Mouse (Mus musculus) induced T-regulatory cell, adult 2 months (primary cell): ENCODE measurements around the gene Arl15.
"Not testable (repeated sequence)": the region's sequence is repeated elsewhere in the genome, so short reads cannot be mapped to it uniquely, and the experiment has no call there.

ENCODE experiments used
- DNase-seq: peaks from one replicate; pipeline ENCODE4 v3.0.0-alpha.2; 2012; ENCODE audit warnings: low read depth

The Arl15 gene

DNA sequence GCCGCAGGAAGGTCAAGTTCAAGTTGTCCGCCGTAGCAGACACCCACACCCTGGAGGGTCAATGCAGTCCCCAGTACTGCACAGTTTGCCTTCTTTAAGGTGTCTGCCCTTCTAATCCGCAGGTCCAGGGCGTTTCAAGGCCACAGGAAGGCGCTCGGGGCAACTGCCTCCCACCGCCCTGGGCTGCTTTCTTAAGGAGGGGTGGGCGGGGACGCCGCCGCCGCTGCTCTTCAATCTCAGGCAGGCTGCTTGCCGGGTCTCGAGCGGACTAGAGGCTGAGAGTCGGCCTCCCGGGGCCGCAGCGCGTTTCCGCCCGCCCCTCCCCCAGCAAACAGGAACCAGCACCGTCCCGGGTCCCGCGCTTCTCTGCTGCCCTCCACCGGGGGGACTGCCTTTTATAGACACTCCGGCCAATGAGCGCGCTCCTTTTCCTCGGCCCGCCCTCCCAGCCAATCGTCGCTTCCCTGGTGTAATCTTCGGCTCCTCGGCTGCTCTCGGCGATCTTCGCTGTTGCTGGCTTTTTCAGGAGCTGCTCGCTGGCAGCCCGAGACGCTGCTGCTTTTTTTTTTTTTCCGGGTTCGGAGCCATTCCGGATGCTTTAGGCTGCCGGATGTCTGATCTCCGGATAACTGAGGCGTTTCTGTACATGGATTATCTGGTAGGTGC is at the start of gene Arl15:
Gene Arl15, plus strand, starts transcription at position 467 of the 666 bp plus-strand sequence.
- DNase-seq: peak; percentile 98

DNA sequence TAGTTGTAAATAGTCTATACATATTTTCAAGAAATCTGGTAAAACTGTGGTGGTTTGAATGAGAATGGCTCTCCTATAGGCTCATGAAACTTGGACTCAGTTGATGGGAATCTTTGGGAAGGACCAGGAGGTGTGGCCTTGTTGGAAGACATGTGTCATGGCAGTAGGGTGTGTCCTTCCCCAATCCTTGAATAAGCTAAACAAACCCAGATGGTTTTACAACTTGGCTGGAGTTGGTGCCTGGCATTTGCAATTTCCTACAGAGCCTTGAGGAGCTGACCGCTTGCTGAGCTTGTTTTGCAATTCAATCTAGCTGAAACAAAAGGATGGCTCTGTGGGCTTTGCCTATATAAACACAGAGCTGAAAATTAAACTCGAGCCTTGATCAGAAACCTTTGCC is 49.0 kb upstream of the Arl15 start:
- DNase-seq: no peak

DNA sequence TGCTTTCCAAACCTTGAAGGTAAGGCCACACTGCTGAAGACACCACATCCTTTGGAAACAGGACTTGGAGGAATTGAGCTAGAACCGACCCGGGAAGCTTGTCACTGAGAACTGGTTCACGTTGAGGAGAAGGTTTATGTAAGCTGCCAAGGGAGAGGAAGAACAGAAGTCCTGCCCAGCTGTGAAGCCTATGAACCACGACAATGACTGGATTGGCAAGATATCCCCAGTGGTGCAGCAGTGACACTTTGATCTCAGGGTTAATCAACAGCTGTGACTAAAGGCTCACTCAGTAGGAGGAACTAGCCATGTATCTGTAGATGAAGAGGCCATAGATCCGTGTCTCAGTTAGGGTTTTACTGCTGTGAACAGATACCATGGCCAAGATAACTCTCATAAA is 43.5 kb upstream of the Arl15 start:
- no peak for DNase-seq

GRCm38 (mm10) chr13:113754731-113755689 is 39.3 kb upstream of the Arl15 start:
- DNase-seq: no peak

- DNase-seq: no peak
Measured at GRCm38 (mm10) chr13:113755779-113756178, 38.5 kb upstream of the Arl15 start.

GRCm38 (mm10) chr13:113761717-113762116 is 32.6 kb upstream of the Arl15 start:
- DNase-seq: no peak

GRCm38 (mm10) chr13:113762766-113763516 is 31.4 kb upstream of the Arl15 start:
- no peak for DNase-seq

DNA sequence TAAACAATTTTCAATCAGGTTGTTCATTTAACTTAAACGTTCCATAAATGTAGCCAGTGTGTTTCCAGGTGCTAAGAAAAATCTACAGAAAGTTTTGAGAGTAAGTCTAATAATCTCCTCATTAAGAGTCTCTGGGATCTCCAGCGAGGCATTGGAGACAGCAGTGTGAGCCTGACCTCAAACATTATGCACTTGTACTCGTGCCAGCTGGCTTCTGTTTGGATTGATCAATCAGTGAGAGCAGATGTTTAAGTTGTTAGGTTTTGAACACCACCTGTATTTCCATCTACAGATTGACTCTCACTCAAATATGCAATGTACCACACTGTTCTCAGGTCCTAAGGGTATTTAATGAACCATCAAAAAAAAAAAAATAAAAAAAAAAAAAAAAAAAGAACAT is 28.9 kb upstream of the Arl15 start:
- DNase-seq: no peak

GRCm38 (mm10) chr13:113769829-113770228 is 24.5 kb upstream of the Arl15 start:
- no peak for DNase-seq

DNA sequence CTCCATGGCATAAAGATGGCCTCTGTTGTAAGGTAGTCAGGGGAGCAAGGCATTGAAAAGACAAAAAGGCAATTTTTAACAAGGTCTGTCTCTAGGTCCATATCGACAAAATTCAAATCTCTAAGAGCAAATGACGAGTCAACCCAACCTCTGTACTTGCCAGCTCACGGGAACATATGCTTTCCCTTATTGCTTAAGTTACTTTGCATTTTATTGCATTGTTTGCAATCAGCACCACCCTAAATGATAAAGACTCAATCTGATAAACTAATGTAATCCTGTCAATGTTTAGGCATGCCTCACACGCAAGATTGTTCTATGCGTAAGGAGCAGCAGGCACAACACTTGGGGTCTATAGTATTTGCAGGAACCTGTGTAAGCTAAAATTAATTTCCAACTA is 24.0 kb upstream of the Arl15 start:
- no peak for DNase-seq

- DNase-seq: no peak
Measured at GRCm38 (mm10) chr13:113771340-113771739, 23.0 kb upstream of the Arl15 start.

DNA sequence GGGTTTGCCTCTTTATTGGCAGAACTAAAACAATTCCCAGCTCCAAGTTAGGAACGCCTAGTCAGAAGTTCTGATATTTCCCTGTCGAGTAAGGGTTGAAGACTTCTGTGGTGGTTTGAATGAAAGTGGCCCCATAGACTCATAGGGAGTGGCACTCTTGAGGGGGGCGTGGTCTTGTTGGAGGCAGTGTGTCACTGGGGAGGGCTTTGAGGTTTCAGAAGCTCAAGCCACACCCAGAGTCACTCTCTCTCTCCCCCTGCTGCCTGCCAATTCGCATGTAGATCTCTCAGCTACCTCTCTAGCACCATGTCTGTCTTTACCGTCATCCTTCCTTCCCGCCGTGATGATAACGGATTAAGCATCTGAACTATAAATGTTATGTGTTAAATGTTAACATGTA is 19.5 kb upstream of the Arl15 start:
- DNase-seq: no peak

GRCm38 (mm10) chr13:113775244-113776140 is 18.8 kb upstream of the Arl15 start:
- DNase-seq: no peak

GRCm38 (mm10) chr13:113785803-113786202 is 8.5 kb upstream of the Arl15 start:
- no peak for DNase-seq

GRCm38 (mm10) chr13:113787136-113787535 is 7.2 kb upstream of the Arl15 start:
- DNase-seq: no peak

GRCm38 (mm10) chr13:113790016-113790415 is 4.3 kb upstream of the Arl15 start:
- DNase-seq: not testable (repeated sequence)

- no peak for DNase-seq
Measured at GRCm38 (mm10) chr13:113793637-113794036, 668 bp upstream of the Arl15 start.

GRCm38 (mm10) chr13:113794705-113795655 is 675 bp downstream of the Arl15 start:
- DNase-seq: peak; percentile 52

GRCm38 (mm10) chr13:113797378-113797777 is 3.1 kb downstream of the Arl15 start:
- DNase-seq: no peak

- no peak for DNase-seq
Measured at GRCm38 (mm10) chr13:113799361-113799760, 5.1 kb downstream of the Arl15 start.
